Mouse (Mus musculus): Measurements from ENCODE around the gene Ube2l3. TPM values are rescaled to one million over a fixed set of nuclear protein-coding genes. Genes with fewer than 3 reads are reported as not detected.
"Not testable (repeated sequence)": the region's sequence is repeated elsewhere in the genome, so short reads cannot be mapped to it uniquely, and the experiment has no call there.

The Ube2l3 gene
- polyA plus RNA-seq, 1 experiment from 2014 or later: 349 TPM

- no peak for DNase-seq
- Histone ChIP-seq H3K9ac (no peak overlapping the region), H3K4me3 (ENCODE audit: low read depth, low read length) (no peak overlapping the region), H3K4me2 (no peak overlapping the region), H3K27ac (ENCODE audit: low read depth) (no peak overlapping the region), H3K27me3 (ENCODE audit: insufficient read depth, low read length) (no peaks in the 10 kb centered on the region), H3K9me3 (ENCODE audit: low read depth, low read length) (no peaks in the 10 kb centered on the region), H3K36me3 (ENCODE audit: insufficient read depth) (no peaks in the 10 kb centered on the region), H3K4me1 (ENCODE audit: insufficient read depth) (peaks cover 14% of the 10 kb centered on the region; the same call in 1 of the 2 replicates)
- TF ChIP-seq CTCF (IDR thresholded peaks at IDR 0.05; ENCODE audit: low read depth): no peak
- 59% methylated on average over 3 of the region's 3 CpGs for WGBS
- no peak for ATAC-seq (ENCODE audit: insufficient read depth)
Observed at GRCm38 (mm10) chr16:17237634-17238033, 35.2 kb upstream of the Ube2l3 start.

- H3K27ac ChIP-seq (ENCODE audit: low read depth): peak overlapping the region; percentile 8; the same call in 1 of the 2 replicates
- peak overlapping the region; percentile 94; the same call in 1 of the 2 replicates for H3K9ac ChIP-seq
- H3K36me3 ChIP-seq (ENCODE audit: insufficient read depth): no peaks in the 10 kb centered on the region
- no peak for ATAC-seq (ENCODE audit: insufficient read depth)
- peaks cover 11% of the 10 kb centered on the region; the same call in 1 of the 2 replicates for H3K4me1 ChIP-seq (ENCODE audit: insufficient read depth)
- 25% methylated on average over 9 of the region's 9 CpGs for WGBS
- H3K4me2 ChIP-seq: peak overlapping the region; percentile 78
- H3K9me3 ChIP-seq (ENCODE audit: low read depth, low read length): no peaks in the 10 kb centered on the region
- no peak for TF ChIP-seq CTCF (IDR thresholded peaks at IDR 0.05; ENCODE audit: low read depth)
- no peaks in the 10 kb centered on the region for H3K27me3 ChIP-seq (ENCODE audit: insufficient read depth, low read length)
- peak; percentile 31 for DNase-seq
- H3K4me3 ChIP-seq (ENCODE audit: low read depth, low read length): peak overlapping the region; percentile 90
Observed at GRCm38 (mm10) chr16:17234916-17235665, 32.6 kb upstream of the Ube2l3 start.

- TF ChIP-seq CTCF (IDR thresholded peaks at IDR 0.05; ENCODE audit: low read depth): no peak
- WGBS: 0% methylated on average over 12 of the region's 12 CpGs
- peaks cover 11% of the 10 kb centered on the region; the same call in 1 of the 2 replicates for H3K4me1 ChIP-seq (ENCODE audit: insufficient read depth)
- H3K4me2 ChIP-seq: peak overlapping the region; percentile 78
- peak overlapping the region; percentile 94 for H3K27ac ChIP-seq (ENCODE audit: low read depth)
- peak; percentile 73 for DNase-seq
- no peak for ATAC-seq (ENCODE audit: insufficient read depth)
- peak overlapping the region; percentile 90 for H3K4me3 ChIP-seq (ENCODE audit: low read depth, low read length)
- no peaks in the 10 kb centered on the region for H3K27me3 ChIP-seq (ENCODE audit: insufficient read depth, low read length)
- H3K36me3 ChIP-seq (ENCODE audit: insufficient read depth): no peaks in the 10 kb centered on the region
- H3K9me3 ChIP-seq (ENCODE audit: low read depth, low read length): 0 out of 2 replicates have a peak, but pooled peaks cover 3% of the 10 kb centered on the region
- H3K9ac ChIP-seq: peak overlapping the region; percentile 94
Observed at GRCm38 (mm10) chr16:17234499-17234895, 32.0 kb upstream of the Ube2l3 start.

- Histone ChIP-seq H3K9me3 (ENCODE audit: low read depth, low read length) (0 out of 2 replicates have a peak, but pooled peaks cover 3% of the 10 kb centered on the region), H3K9ac (peak overlapping the region; percentile 94), H3K36me3 (ENCODE audit: insufficient read depth) (no peaks in the 10 kb centered on the region), H3K27ac (ENCODE audit: low read depth) (peak overlapping the region; percentile 94), H3K27me3 (ENCODE audit: insufficient read depth, low read length) (no peaks in the 10 kb centered on the region), H3K4me3 (ENCODE audit: low read depth, low read length) (peak overlapping the region; percentile 90), H3K4me1 (ENCODE audit: insufficient read depth) (peaks cover 11% of the 10 kb centered on the region; the same call in 1 of the 2 replicates), H3K4me2 (peak overlapping the region; percentile 78)
- no peak for TF ChIP-seq CTCF (IDR thresholded peaks at IDR 0.05; ENCODE audit: low read depth)
- DNase-seq: peak; percentile 75
- peak; percentile 68 for ATAC-seq (ENCODE audit: insufficient read depth)
- WGBS: 0% methylated on average over 60 of the region's 62 CpGs
Observed at GRCm38 (mm10) chr16:17233702-17234498, 31.5 kb upstream of the Ube2l3 start.

GRCm38 (mm10) chr16:17232794-17233701 is 30.6 kb upstream of the Ube2l3 start, which contains the start of gene Hic2:
Gene Hic2 (plus strand): TSS chr16:17233572.
- Histone ChIP-seq H3K36me3 (ENCODE audit: insufficient read depth) (no peaks in the 10 kb centered on the region), H3K27ac (ENCODE audit: low read depth) (peak within 1 kb of the TSS; percentile 94), H3K27me3 (ENCODE audit: insufficient read depth, low read length) (no peaks in the 10 kb centered on the region), H3K4me1 (ENCODE audit: insufficient read depth) (peaks cover 11% of the 10 kb centered on the region; the same call in 1 of the 2 replicates), H3K9ac (peak within 1 kb of the TSS; percentile 94), H3K4me2 (peak within 1 kb of the TSS; percentile 78), H3K4me3 (ENCODE audit: low read depth, low read length) (peak within 1 kb of the TSS; percentile 90), H3K9me3 (ENCODE audit: low read depth, low read length) (0 out of 2 replicates have a peak, but pooled peaks cover 3% of the 10 kb centered on the region)
- DNase-seq: peak; percentile 98
- WGBS: 2% methylated on average over 59 of the region's 59 CpGs
- ATAC-seq (ENCODE audit: insufficient read depth): peak; percentile 97
- TF ChIP-seq CTCF (IDR thresholded peaks at IDR 0.05; ENCODE audit: low read depth): no peak

- 89% methylated on average over 2 of the region's 2 CpGs for WGBS
- H3K27ac ChIP-seq (ENCODE audit: low read depth); H3K9ac ChIP-seq; H3K4me3 ChIP-seq (ENCODE audit: low read depth, low read length); DNase-seq; H3K9me3 ChIP-seq (ENCODE audit: low read depth, low read length); ATAC-seq (ENCODE audit: insufficient read depth); H3K4me2 ChIP-seq; H3K36me3 ChIP-seq (ENCODE audit: insufficient read depth); H3K27me3 ChIP-seq (ENCODE audit: insufficient read depth, low read length): not testable (repeated sequence)
- H3K4me1 ChIP-seq (ENCODE audit: insufficient read depth): peaks cover 11% of the 10 kb centered on the region; the same call in 1 of the 2 replicates
Observed at GRCm38 (mm10) chr16:17231523-17231922, 29.1 kb upstream of the Ube2l3 start.
